Mouse (Mus musculus) CH12.LX (cell line): Measurements from ENCODE around the gene Ctbp2. TPM values are rescaled to one million over a fixed set of nuclear protein-coding genes. Genes with fewer than 3 reads are reported as not detected.

Source experiments
- DNase-seq: peaks from one replicate; pipeline ENCODE4 v3.0.0-alpha.2; 2013; ENCODE audit errors: extremely low read depth
- H3K27ac ChIP-seq: 2 replicates; pipeline ENCODE4 v1.5.1; 2012; ENCODE audit warnings: low read depth, mild to moderate bottlenecking, control low read depth, moderate library complexity; ENCODE audit not compliant: insufficient read depth
- H3K27me3 ChIP-seq: replicated peaks from 2 replicates; pipeline ENCODE3; 2012; ENCODE audit warnings: inconsistent platforms
- H3K36me3 ChIP-seq, 2 experiments: replicated peaks in 1 of 2; 2 replicates each; pipeline versions ENCODE3 to v1.6.1; 2012; ENCODE audit warnings: inconsistent platforms in 1 of 2, low read length in 1 of 2, mild to moderate bottlenecking in 1 of 2, mixed read lengths in 1 of 2, moderate library complexity in 1 of 2; ENCODE audit not compliant: control insufficient read depth in 1 of 2, insufficient read depth in 1 of 2
- H3K4me1 ChIP-seq, 2 experiments: 2 replicates each; pipeline ENCODE4 v1.6.1; 2012; ENCODE audit warnings: inconsistent platforms in 1 of 2, moderate library complexity in 1 of 2; ENCODE audit not compliant: insufficient read depth in 2 of 2, control insufficient read depth in 1 of 2
- H3K4me2 ChIP-seq: 2 replicates; pipeline ENCODE4 v1.6.1; 2012; ENCODE audit warnings: low read depth, mild to moderate bottlenecking, control low read depth; ENCODE audit not compliant: poor library complexity, insufficient read depth, severe bottlenecking
- H3K4me3 ChIP-seq, 3 experiments: fragments of 150-350 bp in 1 of 3; sonication (generic) in 1 of 3; replicated peaks in 1 of 3; 2 replicates each; pipeline versions ENCODE3 to v1.5.1; 2011 to 2012; ENCODE audit warnings: low read depth in 2 of 3, low read length in 2 of 3, mild to moderate bottlenecking in 2 of 3, moderate library complexity in 2 of 3, control low read depth in 1 of 3, improper control_type of control experiment in 1 of 3, inconsistent platforms in 1 of 3, mixed read lengths in 1 of 3; ENCODE audit not compliant: poor library complexity in 1 of 3
- H3K79me2 ChIP-seq: replicated peaks from 2 replicates; pipeline ENCODE4 v1.6.1; 2012; ENCODE audit warnings: mild to moderate bottlenecking, moderate library complexity; ENCODE audit not compliant: control insufficient read depth, poor library complexity, insufficient read depth, severe bottlenecking; ENCODE audit errors: extremely low read depth
- H3K9ac ChIP-seq: 2 replicates; pipeline ENCODE4 v1.6.1; 2012; ENCODE audit warnings: low read depth, mild to moderate bottlenecking, control low read depth, moderate library complexity; ENCODE audit not compliant: insufficient read depth
- H3K9me3 ChIP-seq: replicated peaks from 2 replicates; pipeline ENCODE3; 2012; ENCODE audit warnings: low read length, inconsistent platforms, mixed read lengths
- CHD2 ChIP-seq: IDR thresholded peaks from 2 replicates; pipeline ENCODE4 v1.6.1; 2011; ENCODE audit warnings: low read length, improper control_type of control experiment
- E2F4 ChIP-seq: IDR thresholded peaks from 2 replicates; pipeline ENCODE4 v1.6.1; 2011; ENCODE audit warnings: low read depth, low read length, improper control_type of control experiment; ENCODE audit not compliant: insufficient replicate concordance
- ELF1 ChIP-seq: IDR thresholded peaks from 2 replicates; pipeline ENCODE4 v1.6.1; 2014; ENCODE audit warnings: low read depth, mild to moderate bottlenecking, inconsistent platforms, low read length, improper control_type of control experiment
- EP300 ChIP-seq: IDR thresholded peaks from 2 replicates; pipeline ENCODE4 v1.6.1; 2011; ENCODE audit warnings: low read length, improper control_type of control experiment
- HCFC1 ChIP-seq: IDR thresholded peaks from 2 replicates; pipeline ENCODE4 v1.6.1; 2012; ENCODE audit warnings: low read depth, mild to moderate bottlenecking, inconsistent platforms, low read length, improper control_type of control experiment
- IRF4 ChIP-seq: IDR thresholded peaks from 2 replicates; pipeline ENCODE4 v1.6.1; 2014; ENCODE audit warnings: low read depth, mild to moderate bottlenecking, inconsistent platforms, low read length, improper control_type of control experiment
- JUN ChIP-seq: IDR thresholded peaks from 2 replicates; pipeline ENCODE4 v1.6.1; 2011; ENCODE audit warnings: low read depth, mild to moderate bottlenecking, low read length, improper control_type of control experiment, moderate library complexity; ENCODE audit not compliant: insufficient read depth
- JUND ChIP-seq: conservative IDR thresholded peaks from 2 replicates; pipeline ENCODE4 v1.6.1; 2011; ENCODE audit warnings: low read depth, low read length, improper control_type of control experiment
- KAT2A ChIP-seq: IDR thresholded peaks from 2 replicates; pipeline ENCODE4 v1.6.1; 2012; ENCODE audit warnings: low read length, improper control_type of control experiment, inconsistent platforms; ENCODE audit not compliant: insufficient replicate concordance
- MAX ChIP-seq: IDR thresholded peaks from 2 replicates; pipeline ENCODE4 v1.6.1; 2011; ENCODE audit warnings: low read length, improper control_type of control experiment
- MAZ ChIP-seq: IDR thresholded peaks from 2 replicates; pipeline ENCODE4 v1.6.1; 2012; ENCODE audit warnings: low read depth, mild to moderate bottlenecking, inconsistent platforms, low read length, improper control_type of control experiment, moderate library complexity
- MEF2A ChIP-seq: IDR thresholded peaks from 2 replicates; pipeline ENCODE4 v1.6.1; 2014; ENCODE audit warnings: low read depth, mild to moderate bottlenecking, inconsistent platforms, low read length, improper control_type of control experiment, borderline replicate concordance
- NELFE ChIP-seq: IDR thresholded peaks from 2 replicates; pipeline ENCODE4 v1.6.1; 2011; ENCODE audit warnings: low read depth, low read length, improper control_type of control experiment
- POLR2AphosphoS2 ChIP-seq: IDR thresholded peaks from 2 replicates; pipeline ENCODE4 v1.6.1; 2011; ENCODE audit warnings: low read depth, low read length, improper control_type of control experiment
- RAD21 ChIP-seq: IDR thresholded peaks from 2 replicates; pipeline ENCODE4 v1.6.1; 2011; ENCODE audit warnings: low read depth, mild to moderate bottlenecking, low read length, improper control_type of control experiment, moderate library complexity
- SIN3A ChIP-seq: IDR thresholded peaks from 2 replicates; pipeline ENCODE4 v1.6.1; 2012; ENCODE audit warnings: low read length, improper control_type of control experiment, inconsistent platforms
- TBP ChIP-seq: conservative IDR thresholded peaks from 2 replicates; pipeline ENCODE4 v1.6.1; 2011; ENCODE audit warnings: low read depth, low read length, improper control_type of control experiment
- TCF12 ChIP-seq: IDR thresholded peaks from 2 replicates; pipeline ENCODE4 v1.6.1; 2014; ENCODE audit warnings: low read depth, mild to moderate bottlenecking, inconsistent platforms, low read length, improper control_type of control experiment
- USF1 ChIP-seq: IDR thresholded peaks from 2 replicates; pipeline ENCODE4 v1.6.1; 2014; ENCODE audit warnings: low read depth, mild to moderate bottlenecking, inconsistent platforms, low read length, improper control_type of control experiment
- USF2 ChIP-seq: conservative IDR thresholded peaks from 2 replicates; pipeline ENCODE4 v1.6.1; 2011; ENCODE audit warnings: low read depth, low read length, improper control_type of control experiment
- ZMIZ1 ChIP-seq: IDR thresholded peaks from 2 replicates; pipeline ENCODE4 v1.6.1; 2012; ENCODE audit warnings: low read depth, mild to moderate bottlenecking, inconsistent platforms, low read length, improper control_type of control experiment
- dilution Hi-C: fragments of 300-500 bp; cut with MboI; formaldehyde crosslinking; loops from 2 replicates; pipeline ENCODE4 v1.14.3; 2020; ENCODE audit warnings: low sequenced_read_pairs; ENCODE audit not compliant: extremely low pct_unique_long_range_greater_than_20kb, extremely low pct_ligation_motif_present
- in situ Hi-C: fragments of 300-500 bp; cut with MboI; formaldehyde crosslinking; loops from 3 replicates; pipeline ENCODE4 v1.14.3; 2019; ENCODE audit warnings: low sequenced_read_pairs, low pct_ligation_motif_present, low pct_unique_long_range_greater_than_20kb, mixed read lengths
- polyA plus RNA-seq: library from polyadenylated mRNA; unstranded; fragments of >175 nt; gene quantifications from 2 replicates; pipeline ENCODE4 v1.2.1, GENCODE M21; 2012; ENCODE audit warnings: low read depth; ENCODE audit not compliant: insufficient read length
- total RNA-seq, 2 experiments: library from RNA; depleted of rRNA; stranded (reverse); fragments of 300-350 nt in 1 of 2; fragments of >200 nt in 1 of 2; gene quantifications; 2 replicates each; pipeline ENCODE4 v1.2.3; 2012 to 2014

The Ctbp2 gene
- total and polyA plus RNA-seq, 3 experiments: 0.59 to 1.1 (median 0.68) TPM

DNA sequence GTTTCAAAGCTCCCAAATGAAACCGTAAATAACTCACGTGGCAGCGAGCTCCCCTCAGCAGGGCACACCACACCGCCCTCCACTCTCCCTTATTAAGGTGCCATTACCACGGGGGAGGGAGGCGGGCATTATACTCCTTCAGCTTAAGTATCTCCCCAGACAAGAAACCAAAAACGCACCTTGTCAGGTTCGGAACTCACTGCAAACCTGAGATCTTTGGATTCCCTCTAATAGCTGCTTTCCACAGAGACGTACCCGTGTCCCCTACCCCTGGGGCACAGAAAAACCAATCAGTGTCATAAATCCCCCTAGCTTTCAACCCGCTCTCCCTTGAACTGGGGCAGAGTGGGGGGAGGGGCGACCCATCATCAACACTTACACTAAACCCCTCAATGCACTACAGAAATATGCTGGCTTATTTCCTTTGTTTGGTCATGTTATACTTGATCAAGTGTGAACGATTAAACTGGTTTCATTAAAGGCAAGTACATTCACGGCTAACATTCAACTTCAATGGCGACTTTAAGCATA is 3.9 kb downstream of the Ctbp2 start:
- in situ Hi-C loops: no loop called here
- H3K9me3 ChIP-seq: peaks cover 34% of the 10 kb centered on the region
- no peaks in the 10 kb centered on the region for H3K36me3 ChIP-seq
- TF ChIP-seq HCFC1 (no peak), JUND (no peak), NELFE (no peak), CHD2 (no peak), USF1 (no peak), JUN (no peak), MAX (no peak), SIN3A (no peak), POLR2AphosphoS2 (no peak), IRF4 (no peak), E2F4 (no peak), USF2 (no peak), ZMIZ1 (no peak), KAT2A (no peak), ELF1 (no peak), TCF12 (no peak), RAD21 (no peak), MAZ (no peak)
- TF ChIP-seq, all 38 proteins: peak for 0
- no peak for DNase-seq
- Histone ChIP-seq H3K27me3 (peaks cover 46% of the 10 kb centered on the region), H3K4me1 (no peaks in the 10 kb centered on the region), H3K4me3 (no peak overlapping the region), H3K79me2 (no peaks in the 10 kb centered on the region), H3K4me2 (no peak overlapping the region), H3K27ac (no peak overlapping the region), H3K9ac (no peak overlapping the region)
- dilution Hi-C loops: no loop called here

DNA sequence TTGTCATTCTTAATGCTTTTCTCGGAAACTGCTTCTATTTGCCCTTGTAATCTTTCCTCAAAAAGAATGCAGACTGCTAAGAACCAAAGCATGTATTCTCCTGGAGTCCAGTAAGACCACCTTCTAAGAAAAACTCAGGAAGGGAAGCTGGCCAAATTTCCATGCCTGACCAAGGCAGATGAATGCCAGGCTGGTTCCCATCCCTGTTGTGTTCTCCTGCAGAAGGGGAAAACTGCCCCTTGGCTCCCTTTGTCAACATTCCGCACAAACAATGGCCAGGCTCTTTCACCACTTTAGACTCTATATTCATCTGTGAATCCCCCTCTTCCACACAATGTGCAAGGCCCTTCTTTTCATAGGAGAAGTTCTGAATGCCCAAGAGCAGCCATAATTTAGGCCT is 6.3 kb downstream of the Ctbp2 start:
- H3K36me3 ChIP-seq: no peaks in the 10 kb centered on the region
- no peak overlapping the region for H3K27ac ChIP-seq
- dilution Hi-C loops (no loop called here), in situ Hi-C loops (no loop called here)
- H3K4me1 ChIP-seq: no peaks in the 10 kb centered on the region; a peak in 1 of 4 replicates
- no peak overlapping the region for H3K4me3 ChIP-seq
- no peak overlapping the region for H3K4me2 ChIP-seq
- no peaks in the 10 kb centered on the region for H3K79me2 ChIP-seq
- H3K9ac ChIP-seq: no peak overlapping the region
- TF ChIP-seq MEF2A: no peak
- no peak for TF ChIP-seq MAZ
- no peak for TF ChIP-seq TBP
- no peak for TF ChIP-seq EP300
- H3K9me3 ChIP-seq: peaks cover 16% of the 10 kb centered on the region
- H3K27me3 ChIP-seq: peaks cover 71% of the 10 kb centered on the region
- DNase-seq: no peak
